In genomic region chr8:83217891-83218290, GRCm38 (mm10) we compare ENCODE assay signal across 34 mouse cellular contexts. TPM values are rescaled to one million over a fixed set of nuclear protein-coding genes. Genes with fewer than 3 reads are reported as not detected.
"Had no signal": no experiment of that assay in that cellular context is flagged by ENCODE, and none has a peak within 500 bp of the region (broad histone marks: within the 10 kb centered on the region; RNA-seq: fewer than 3 reads in every experiment).

No protein-coding gene starts in this region.

- H3K9ac ChIP-seq: heart, embryonic 13.5 days; heart, embryonic 15.5 days; hindbrain, embryonic 12.5 days; hindbrain, embryonic 13.5 days; hindbrain, embryonic 14.5 days; hindbrain, embryonic 15.5 days; intestine, embryonic 15.5 days; kidney, embryonic 15.5 days had no signal

- H3K9me3 ChIP-seq: heart, embryonic 10.5 days; heart, embryonic 13.5 days; heart, embryonic 15.5 days; hindbrain, embryonic 10.5 days; hindbrain, embryonic 12.5 days; hindbrain, embryonic 13.5 days; hindbrain, embryonic 15.5 days; intestine, embryonic 15.5 days; kidney, embryonic 15.5 days had no signal

- DNase-seq: heart, postnatal 10 days; heart, postnatal 14 days; heart, postnatal 36 days; heart, postnatal 4 days; kidney, adult 11 months; kidney, adult 18-20 months; kidney, adult 2 months; kidney, adult 8-10 months; kidney, adult 9 months; kidney, postnatal 10 days; kidney, postnatal 14 days; kidney, postnatal 25 days; kidney, postnatal 36 days; kidney, postnatal 4 days; layer of hippocampus, adult 9-11 months; layer of hippocampus, postnatal 36 days had no signal

- H3K4me2 ChIP-seq: heart, embryonic 11.5 days; heart, embryonic 13.5 days; heart, embryonic 15.5 days; hindbrain, embryonic 12.5 days; hindbrain, embryonic 13.5 days; hindbrain, embryonic 14.5 days; hindbrain, embryonic 15.5 days; intestine, embryonic 15.5 days; kidney, embryonic 15.5 days had no signal

- ATAC-seq: hindbrain, embryonic 16.5 days; hindbrain, postnatal 0 days; inflammation-experienced regulatory T-cells, adult 6 months; intestine, embryonic 15.5 days; intestine, embryonic 16.5 days; intestine, postnatal 0 days had no signal

- H3K27me3 ChIP-seq: heart, embryonic 13.5 days; heart, embryonic 15.5 days; hindbrain, embryonic 12.5 days; hindbrain, embryonic 13.5 days; hindbrain, embryonic 15.5 days; intestine, embryonic 15.5 days; kidney, embryonic 15.5 days had no signal

- H3K4me1 ChIP-seq: hindbrain, embryonic 15.5 days; intestine, embryonic 15.5 days; kidney, embryonic 15.5 days had no signal

- H3K27ac ChIP-seq: heart, embryonic 13.5 days; heart, embryonic 15.5 days; hindbrain, embryonic 10.5 days; hindbrain, embryonic 12.5 days; hindbrain, embryonic 13.5 days; hindbrain, embryonic 14.5 days; hindbrain, embryonic 15.5 days; hindbrain, postnatal 0 days; intestine, embryonic 15.5 days; kidney, embryonic 15.5 days; kidney, postnatal 0 days had no signal

- H3K36me3 ChIP-seq: heart, embryonic 10.5 days; heart, embryonic 13.5 days; heart, embryonic 15.5 days; hindbrain, embryonic 12.5 days; intestine, embryonic 15.5 days; kidney, embryonic 15.5 days had no signal

- H3K4me3 ChIP-seq: heart, embryonic 10.5 days; heart, embryonic 13.5 days; heart, embryonic 15.5 days; hindbrain, embryonic 10.5 days; hindbrain, embryonic 12.5 days; hindbrain, embryonic 13.5 days; hindbrain, embryonic 15.5 days; intestine, embryonic 15.5 days; kidney, embryonic 15.5 days; layer of hippocampus, adult 2 months had no signal

RNA-seq across cellular contexts. Expression of gene Gm10645, which starts 51.9 kb away (rescaled TPM):
- polyA plus RNA-seq: inflammation-experienced regulatory T-cells, adult 6 months had no signal
